Mouse (Mus musculus) layer of hippocampus, postnatal 25 days (tissue): ENCODE measurements around the gene Bmper. TPM values are rescaled to one million over a fixed set of nuclear protein-coding genes. Genes with fewer than 3 reads are reported as not detected.

Experiments used
- DNase-seq, 2 experiments: peaks; one replicate each; pipeline ENCODE4 v3.0.0; 2022; ENCODE audit warnings: mixed read lengths in 2 of 2, low spot score in 1 of 2; ENCODE audit errors: extremely low spot score in 1 of 2
- total RNA-seq, 2 experiments: library from RNA; stranded (reverse); gene quantifications; 2 replicates each; pipeline ENCODE4 v1.2.3; 2021

Gene Bmper
- total RNA-seq, 2 experiments from 2014 or later: 3.9 to 5.3 TPM

DNA sequence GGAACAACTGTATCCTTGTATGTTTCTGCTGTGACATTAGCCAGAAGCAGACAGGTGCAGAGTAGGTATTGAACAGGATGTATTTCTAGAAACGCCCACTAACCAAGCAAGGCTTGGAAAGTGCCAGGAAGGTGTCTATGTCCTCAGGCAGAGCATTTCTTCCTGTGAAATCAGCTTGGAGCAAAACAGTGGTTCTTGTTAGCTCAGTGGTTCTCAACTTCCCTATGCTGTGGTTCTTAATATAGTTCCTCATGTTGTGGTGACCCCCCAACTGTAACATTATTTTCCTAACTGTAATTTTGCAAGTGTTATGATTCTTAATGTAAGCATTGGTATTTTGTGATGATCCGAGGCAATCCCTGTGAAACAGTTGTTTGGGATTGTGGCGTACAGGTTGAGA is 70.7 kb downstream of the Bmper start:
- no peak for DNase-seq

DNA sequence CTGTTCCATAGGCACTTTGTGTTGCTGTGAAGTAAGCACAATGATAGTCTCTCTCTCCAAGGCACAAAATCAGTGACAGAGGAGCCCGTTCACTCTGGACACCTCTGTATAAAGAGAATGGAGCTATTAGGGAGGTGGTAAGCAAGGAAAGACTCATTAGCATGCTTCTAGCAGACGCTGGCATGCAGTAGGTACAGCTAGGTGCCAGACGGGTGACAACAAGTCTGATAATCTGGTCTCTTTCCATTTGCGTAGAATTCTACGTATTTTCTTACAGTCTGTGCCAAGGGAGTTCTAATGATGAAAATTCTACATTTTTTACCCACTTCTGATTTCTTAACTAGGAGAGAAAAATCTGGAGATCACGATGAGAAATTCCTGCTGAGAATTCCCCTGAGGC is 72.7 kb downstream of the Bmper start:
- no peak for DNase-seq

DNA sequence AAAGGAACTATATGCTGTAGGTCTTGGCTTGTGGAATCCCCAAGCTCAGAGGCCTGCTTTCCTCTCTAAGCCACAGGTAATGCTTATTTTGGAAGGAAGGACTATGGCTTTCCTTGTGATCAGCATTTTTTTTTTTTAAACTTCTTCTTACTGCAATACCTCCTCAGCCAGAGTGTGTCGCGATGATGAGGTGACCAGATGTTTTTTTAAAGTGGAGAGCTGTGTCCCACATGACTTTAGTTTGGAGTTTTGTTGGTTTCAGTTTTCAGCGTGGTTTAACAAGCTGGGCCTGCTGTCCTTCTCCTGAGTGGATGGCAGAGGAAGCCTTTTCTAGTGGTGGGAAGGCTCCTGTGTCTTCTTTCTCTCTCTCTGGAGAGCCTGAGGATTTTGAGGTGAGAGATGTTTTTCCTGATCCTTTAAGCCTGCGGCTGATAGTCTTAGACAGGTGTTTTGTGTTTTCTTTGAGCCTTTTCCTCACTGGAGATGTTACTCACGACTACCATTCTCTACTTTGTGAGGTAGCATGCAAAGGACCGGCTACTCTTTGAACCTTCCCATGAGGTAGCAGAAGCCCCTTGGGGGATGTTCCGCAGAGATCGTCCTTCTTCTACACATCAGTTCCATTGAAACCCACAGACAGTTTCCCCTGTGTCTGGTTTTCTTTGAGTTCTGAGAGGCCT is 74.8 kb downstream of the Bmper start:
- DNase-seq: no peak

DNA sequence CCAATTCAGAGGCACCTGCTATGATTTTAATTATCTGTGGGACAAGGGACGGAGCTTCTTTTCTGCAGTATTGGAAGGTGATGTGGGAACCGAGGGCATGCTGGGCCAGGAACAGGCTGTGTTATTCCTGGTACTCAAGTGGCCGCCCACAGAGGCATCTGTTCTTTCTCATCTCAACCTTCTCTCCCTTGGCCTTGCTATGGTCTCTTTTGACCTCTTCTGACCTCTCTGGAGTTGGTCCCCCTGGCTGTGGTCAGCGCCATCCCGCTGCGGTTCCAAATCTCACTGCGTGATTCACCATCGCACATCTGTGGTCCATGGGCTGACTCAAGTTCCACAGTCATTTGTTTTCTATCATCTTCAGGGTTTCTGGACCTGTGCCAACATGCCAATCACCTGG is 77.5 kb downstream of the Bmper start:
- DNase-seq: no peak

DNA sequence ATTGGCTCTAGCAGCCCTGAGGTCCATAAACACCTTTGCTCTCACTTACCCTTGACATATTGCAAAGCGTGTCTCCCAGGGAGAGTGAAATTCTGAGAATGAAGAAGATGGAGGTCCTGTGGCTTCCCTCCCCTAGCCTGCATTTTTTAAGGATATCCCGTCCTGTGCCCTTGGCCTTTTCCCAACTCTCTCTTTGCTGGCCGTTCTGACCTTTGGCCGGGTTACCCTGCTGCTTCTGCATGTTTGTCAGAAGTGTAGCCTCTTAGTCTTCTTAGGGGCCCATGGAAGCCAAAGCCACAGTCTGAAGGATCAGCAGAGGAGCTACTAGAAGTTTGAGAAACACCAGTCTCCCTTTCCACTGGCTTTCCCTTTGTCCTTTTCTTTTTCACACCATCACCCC is 82.8 kb downstream of the Bmper start:
- DNase-seq: no peak

DNA sequence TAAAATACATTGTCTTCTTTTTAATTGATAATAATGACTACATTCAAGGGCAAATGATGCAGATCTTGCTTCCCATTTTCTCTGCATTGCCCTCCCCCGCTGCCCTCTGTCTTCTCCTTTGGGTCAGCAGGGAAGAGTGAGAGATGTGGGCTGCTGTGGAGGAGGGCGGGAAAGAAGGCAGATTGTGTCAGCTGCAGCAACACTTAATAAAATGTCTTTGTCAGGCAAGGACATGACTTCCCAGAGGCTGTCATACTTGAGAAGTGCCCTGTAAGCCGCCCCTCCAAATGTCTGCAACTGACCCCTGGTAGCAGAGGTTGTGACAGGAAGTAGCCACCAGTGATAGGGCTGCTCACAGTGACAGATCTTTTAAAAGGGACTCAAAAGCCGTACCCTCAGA is 83.3 kb downstream of the Bmper start:
- DNase-seq: no peak

DNA sequence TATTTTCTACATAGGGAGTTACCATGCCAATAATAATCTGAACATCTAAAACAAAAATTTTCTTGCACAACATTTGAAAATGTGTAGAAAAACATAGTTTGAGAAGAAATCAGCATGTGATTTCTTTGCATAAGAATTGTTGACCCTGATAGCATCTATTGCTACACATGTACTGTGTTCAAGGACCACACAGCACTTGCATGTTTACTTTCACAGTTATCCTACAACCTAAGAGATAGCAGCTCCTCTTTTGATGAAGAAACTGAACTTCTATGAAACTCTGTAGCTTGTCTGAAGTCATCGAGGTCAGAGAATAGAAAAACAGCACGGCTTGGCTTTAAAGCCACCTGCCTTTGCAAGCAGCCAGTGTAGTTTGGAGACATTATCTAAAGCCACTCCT is 85.0 kb downstream of the Bmper start:
- DNase-seq: no peak

DNA sequence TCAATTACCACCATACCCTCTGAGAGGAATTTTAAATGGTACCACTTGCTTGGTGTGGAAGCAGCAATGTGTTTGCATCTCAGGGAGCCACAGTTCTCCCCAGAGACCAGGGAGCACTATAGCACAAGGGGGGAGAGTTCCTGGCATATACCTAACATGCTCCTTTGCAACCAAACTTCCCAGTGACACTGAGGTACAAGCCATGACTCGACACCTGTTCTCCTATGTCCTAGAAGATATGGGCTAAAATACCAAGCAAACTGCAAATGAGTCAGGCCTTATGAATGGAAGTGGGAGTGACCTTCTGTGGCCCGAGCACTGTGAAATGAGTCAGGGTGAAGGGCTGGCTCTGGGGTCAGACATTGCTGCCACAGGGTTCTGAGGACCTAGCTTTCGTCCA is 88.1 kb downstream of the Bmper start:
- no peak for DNase-seq

DNA sequence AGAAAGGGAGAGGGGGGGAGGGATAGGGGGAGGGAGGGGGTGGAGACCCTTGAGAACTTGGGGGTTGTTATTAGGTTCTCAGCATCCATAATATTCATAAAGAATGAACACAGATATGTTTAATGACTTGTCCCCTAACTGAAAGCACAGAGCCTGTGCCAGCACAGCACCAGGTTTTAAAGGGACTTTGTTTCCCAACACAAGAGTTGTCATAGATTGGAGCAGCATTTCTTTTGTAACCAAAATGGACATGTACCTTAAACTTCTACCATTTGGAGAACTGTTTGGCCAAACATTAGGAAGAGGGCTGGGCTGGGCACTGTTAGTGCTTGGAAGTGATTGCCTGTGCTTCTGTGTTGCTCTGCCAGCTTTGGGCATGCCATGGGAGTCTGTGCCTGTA is 89.1 kb downstream of the Bmper start:
- no peak for DNase-seq

DNA sequence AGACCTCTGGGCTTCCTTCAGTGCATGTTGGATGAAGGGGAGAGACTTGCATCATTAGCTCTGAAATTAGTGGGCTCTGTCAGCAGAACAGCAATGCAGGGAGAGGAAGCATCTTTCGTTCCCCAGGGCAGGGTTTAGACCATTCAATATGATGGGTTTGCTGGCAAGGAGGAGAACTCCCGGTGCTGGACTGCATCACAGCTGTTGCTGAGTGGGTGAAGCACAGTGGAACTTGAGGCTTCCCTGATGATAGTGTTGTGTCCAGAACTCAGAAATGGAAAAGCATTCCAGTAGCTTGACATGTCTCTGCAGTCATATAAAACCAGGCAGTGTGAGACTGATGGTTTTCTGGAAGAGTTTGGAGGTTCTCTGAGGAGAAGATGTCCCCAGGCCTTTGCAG is 90.0 kb downstream of the Bmper start:
- no peak for DNase-seq

DNA sequence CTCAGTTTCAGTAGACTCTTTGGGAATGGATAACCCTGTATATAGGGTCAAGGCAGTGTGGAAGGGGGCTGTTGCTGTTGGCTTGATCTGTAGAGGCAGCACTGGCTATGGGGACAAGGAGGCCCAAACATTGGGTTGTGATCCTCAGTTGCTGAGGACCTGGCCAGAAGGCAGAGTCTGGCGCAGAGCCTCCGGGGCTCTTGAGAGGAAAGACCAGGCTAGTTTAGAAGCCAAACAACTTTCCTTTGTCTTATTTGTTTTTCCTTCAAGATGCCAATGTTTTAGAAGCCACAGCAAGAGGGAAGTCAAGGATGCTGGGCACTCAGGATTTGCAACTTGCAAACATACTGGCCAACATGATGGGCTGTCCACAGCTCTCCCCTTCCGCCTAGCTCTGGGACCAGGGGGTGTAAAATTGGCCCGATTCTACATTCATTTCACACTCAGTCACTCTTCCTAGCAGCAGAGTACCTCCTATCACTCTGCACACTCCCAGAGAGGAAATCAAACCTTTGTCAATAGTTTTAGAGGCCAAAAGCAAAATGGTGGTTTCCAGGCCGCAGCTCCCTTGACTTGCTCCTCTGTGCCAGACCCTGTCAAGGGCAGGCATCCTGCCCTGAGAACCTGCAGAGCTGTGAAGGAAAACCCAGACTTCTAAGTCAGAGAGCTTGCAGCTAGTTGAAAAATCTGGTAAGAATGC is 92.9 kb downstream of the Bmper start:
- DNase-seq: no peak

DNA sequence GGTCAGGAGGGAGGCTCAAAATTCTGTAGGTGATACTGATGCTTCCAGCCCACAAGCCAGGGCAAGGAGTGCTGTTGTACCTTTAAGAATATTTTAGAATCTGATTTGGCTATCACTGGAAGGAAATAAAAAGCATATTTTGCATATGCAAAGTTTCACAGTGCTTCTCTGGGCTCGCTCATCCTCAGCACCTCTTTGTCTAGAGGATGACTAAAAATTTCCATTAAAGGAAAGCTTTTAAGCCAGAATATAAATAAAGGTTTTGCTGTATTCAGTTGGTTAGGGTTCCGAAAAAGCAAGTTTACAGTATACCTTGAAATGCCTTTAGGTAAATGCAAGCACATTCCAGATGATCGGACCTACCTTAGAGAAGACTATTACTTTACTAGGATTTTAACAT is 105.0 kb downstream of the Bmper start:
- DNase-seq: no peak

DNA sequence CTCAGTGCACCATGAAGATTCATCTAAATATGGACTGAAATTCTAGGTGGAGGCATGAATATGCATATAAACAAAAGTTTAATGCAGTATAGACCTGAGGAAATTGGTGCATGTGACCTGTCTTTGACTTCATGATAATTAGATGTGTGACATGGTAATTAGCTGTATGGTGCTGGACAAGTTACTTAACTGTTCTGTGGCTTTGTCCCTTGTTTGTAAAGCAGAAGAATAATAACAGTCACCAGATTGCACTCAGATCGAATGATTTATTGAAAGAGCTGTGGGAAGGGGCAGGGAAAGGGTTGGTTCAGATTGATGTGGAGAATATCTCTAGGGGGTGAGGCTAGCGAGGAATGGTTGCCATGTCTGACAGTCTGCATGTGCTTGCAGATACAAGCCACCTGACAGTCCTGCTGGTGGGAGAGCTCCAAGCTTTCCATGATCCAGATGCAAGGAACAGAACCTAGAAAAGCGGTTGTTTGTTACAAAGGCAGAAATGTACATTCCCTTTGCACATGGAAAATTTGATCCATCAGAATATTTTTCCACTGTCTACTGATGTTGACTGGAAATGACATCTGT is 110.3 kb downstream of the Bmper start:
- DNase-seq: no peak

DNA sequence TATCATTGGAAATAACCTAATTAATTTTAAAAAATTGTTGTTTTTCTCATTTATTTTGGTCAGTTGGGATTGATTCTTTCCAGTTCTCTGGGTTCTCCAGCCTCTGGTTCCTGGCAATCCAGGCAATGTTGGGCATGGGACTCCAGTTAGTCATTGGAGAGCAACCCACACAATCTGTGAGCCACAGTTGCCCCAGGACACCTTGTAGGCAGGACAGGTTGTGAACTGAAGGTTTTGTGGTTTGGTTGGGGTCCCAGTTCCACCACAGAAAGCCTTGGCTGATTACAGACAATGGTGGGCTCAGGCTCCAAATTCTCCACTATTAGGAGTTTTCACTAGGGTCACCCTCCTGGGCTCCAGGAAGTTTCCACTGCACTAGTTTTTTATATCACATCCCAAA is 117.7 kb downstream of the Bmper start:
- no peak for DNase-seq

DNA sequence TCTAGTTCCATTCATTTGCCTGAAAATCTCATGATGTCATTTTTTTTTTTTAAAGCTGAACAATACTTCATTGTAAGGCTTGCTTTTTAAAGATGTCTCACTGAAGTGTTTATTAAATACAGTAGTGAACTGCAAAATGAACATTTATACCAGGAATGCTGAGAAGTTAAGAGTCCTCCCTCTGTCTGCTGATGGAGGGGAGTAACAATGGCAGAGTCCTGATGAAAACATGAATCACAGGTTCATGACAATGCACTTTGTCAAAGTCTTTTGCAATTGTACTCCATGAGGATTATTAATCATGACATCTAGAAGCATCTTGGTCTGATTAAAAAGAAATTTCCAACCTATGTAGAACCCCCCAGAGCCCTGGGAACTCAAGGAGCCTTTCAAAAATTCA is 118.4 kb downstream of the Bmper start:
- DNase-seq: no peak

DNA sequence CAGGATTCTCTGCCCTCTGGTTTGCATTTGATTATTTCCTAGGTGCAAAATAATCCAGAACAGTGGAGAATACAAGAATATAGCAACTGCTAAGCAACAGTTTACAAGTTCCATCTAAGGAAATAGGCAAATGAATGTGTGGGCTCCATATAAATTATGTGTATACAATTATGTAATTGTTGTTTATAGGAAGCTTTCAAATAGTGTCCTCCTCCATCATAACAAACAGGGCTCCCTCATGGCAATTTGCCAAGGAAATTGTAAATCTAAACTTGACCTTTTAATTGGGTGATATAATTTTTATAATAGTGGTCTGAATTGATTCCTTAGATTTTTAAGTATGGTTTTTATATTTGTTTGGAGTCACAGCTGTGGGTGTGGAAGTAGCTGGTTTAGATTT is 121.5 kb downstream of the Bmper start:
- DNase-seq: no peak

DNA sequence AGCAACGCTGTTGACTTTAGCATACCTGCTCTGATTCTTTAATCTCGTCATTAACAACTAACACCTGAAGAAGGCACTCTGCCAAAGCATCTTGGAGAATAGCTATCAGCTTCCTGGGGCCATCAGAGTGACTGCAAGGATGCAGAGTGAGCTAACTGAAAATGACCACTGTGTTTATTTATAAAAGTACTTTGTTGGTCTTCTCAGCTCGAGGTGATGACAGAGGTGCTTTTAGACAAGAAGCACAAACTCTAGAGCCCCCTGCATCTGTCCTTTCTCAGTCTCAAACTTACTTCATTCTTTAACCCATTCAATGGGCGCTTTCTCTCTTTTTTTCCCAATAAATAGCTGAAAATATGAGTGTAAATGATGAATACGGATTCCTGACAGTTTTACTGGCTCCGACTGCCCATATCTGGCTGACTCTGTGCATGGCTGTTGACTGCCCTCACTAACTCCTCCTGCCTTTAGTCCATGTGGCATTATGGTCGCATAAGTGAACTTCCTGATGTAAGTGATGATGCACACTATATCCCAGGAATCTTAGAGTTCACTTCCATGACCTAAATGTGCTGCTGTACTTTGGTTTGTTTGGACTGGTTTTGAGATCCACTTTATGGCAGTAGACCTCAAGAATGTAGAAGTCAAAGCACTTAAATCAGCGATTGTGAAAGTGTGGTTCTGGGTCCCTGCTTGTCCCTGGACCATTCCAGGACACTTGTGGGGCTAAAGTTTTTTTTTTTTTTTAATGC is 122.4 kb downstream of the Bmper start:
- no peak for DNase-seq

DNA sequence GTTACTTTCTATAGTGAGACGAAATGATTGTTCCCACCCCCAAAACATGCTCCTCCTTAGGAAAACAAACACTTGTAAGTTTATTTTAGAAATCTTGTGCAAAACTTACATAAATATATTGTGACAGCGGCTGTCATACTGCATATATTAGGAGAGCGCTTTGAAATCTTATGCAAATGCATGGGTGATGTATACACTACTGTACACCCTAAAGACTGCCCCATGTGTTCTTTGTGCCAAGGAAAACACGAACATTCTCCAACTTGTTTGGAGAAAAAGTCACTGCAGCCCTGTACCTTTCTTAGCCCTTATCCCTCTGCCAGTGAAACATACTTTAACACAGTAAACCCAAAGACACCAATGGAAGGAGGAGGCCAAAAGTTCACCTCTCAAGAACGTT is 126.7 kb downstream of the Bmper start:
- DNase-seq: no peak

DNA sequence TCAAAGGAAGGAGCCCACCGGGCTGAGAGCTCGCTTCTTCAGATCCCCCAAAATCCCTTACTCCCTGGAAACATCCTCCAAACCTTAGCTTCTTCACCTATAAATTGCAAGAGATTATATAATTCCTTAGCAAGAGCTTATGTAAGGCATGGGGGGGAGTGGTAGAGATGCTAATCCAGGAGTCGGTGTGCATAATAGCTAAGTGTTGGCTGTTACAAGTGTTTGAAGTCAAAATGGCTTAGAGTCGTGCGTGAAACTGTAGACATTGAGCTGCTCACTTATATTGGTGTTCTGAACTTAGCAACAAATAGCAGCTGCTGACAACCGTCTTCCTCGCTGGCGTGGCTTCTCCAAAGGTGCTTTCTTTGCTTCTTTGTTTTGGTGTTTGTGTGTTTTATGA is 128.5 kb downstream of the Bmper start:
- DNase-seq: no peak

DNA sequence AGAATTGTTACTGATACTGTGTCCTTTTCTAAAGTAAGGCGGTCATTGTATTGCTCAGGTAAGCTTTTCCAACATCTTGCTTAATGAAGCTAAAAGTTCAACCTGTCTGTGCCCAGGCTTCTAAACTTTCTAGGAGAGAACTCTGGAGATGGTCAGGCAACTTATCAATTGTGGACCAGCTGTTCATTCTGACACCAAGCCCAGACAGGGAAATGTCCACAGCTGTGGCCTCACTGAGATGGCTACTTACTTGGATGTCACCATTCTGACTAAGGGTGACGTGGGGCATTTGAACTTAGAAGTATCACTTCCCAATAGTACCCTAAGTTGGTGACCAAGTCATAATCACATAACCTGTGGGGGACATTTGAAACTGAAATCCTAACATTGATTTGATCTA is 129.5 kb downstream of the Bmper start:
- DNase-seq: no peak

DNA sequence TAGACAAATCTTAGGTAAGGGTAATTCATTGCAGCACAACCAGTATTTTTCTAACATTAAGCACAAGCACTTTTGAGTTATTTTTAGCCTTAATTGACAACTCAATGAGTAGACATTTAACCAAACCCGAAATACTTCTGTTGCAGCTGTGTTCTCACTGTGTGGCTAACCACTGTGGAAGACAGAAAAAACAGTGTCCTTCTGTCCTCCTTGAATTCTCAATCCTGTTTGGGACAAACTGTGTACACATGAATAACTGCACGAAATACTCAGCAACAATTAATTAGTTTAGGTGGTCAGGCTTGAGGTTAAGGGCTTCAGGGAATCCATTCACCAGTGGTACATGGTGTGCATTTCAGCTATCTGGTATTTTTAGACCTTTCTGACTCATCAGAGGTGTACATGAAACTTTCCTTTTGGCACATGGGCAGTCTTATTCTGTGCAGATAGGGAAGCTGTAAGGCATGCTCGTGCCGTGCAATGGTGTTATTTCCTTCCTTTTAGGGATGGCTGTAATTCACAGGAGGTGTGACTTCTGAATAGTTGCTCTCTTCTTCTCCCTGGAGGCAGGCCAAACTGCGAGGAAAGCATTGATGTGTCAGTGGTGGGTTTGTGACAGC is 131.4 kb downstream of the Bmper start:
- no peak for DNase-seq
